9 mouse cellular contexts compared by ENCODE assay signal in genomic region chr11:75869898-75870297, GRCm38 (mm10).
DNase-seq lines count a peak whose midpoint lies in the region; ATAC-seq and TF ChIP-seq lines count a peak whose summit lies in the region.
"Had no signal": no experiment of that assay in that cellular context is flagged by ENCODE, and none has a peak within 500 bp of the region (broad histone marks: within the 10 kb centered on the region; RNA-seq: fewer than 3 reads in every experiment).

No protein-coding gene starts in this region.

- H3K36me3 ChIP-seq in neural tube, embryonic 14.5 days (ENCODE audit: control insufficient read depth, insufficient read depth, low read length), result no peaks in the 10 kb centered on the region
- no peaks in the 10 kb centered on the region for H3K36me3 ChIP-seq in intestine, embryonic 15.5 days

- H3K9me3 ChIP-seq in neural tube, embryonic 14.5 days (ENCODE audit: control insufficient read depth, low read length), result no peaks in the 10 kb centered on the region
- no peaks in the 10 kb centered on the region for H3K9me3 ChIP-seq in intestine, embryonic 15.5 days

- TF ChIP-seq POLR2A in cerebellum, adult 2 months (IDR thresholded peaks at IDR 0.05; ENCODE audit: borderline replicate concordance, insufficient read depth, low read length), result no peak

- H3K27me3 ChIP-seq in cerebellum, adult 2 months (ENCODE audit: control insufficient read depth, insufficient read depth, low read length), result no peaks in the 10 kb centered on the region
- no peaks in the 10 kb centered on the region for H3K27me3 ChIP-seq in neural tube, embryonic 14.5 days (ENCODE audit: control insufficient read depth, insufficient read depth, low read length)
- H3K27me3 ChIP-seq in intestine, embryonic 15.5 days (replicated peaks), result no peaks in the 10 kb centered on the region

- H3K4me2 ChIP-seq in neural tube, embryonic 14.5 days (ENCODE audit: low read depth, low read length), result no peak overlapping the region
- H3K4me2 ChIP-seq in intestine, embryonic 15.5 days (replicated peaks), result no peak overlapping the region

- H3K27ac ChIP-seq in cerebellum, adult 2 months (ENCODE audit: insufficient read depth, low read length), result peak overlapping the region; percentile 92
- H3K27ac ChIP-seq in neural tube, embryonic 14.5 days (ENCODE audit: low read depth, low read length), result peak overlapping the region; percentile 29; the same call in 1 of the 2 replicates
- H3K27ac ChIP-seq in intestine, embryonic 15.5 days, result no peak overlapping the region

- no peak for TF ChIP-seq CTCF in cerebellum, adult 2 months (IDR thresholded peaks at IDR 0.05; ENCODE audit: borderline replicate concordance, insufficient read depth, low read depth, low read length)

- peaks cover 60% of the 10 kb centered on the region for H3K4me1 ChIP-seq in cerebellum, adult 2 months (ENCODE audit: control insufficient read depth, insufficient read depth, low read length)
- H3K4me1 ChIP-seq in neural tube, embryonic 14.5 days (ENCODE audit: control insufficient read depth, insufficient read depth, low read length), result peaks cover 19% of the 10 kb centered on the region
- H3K4me1 ChIP-seq in intestine, embryonic 15.5 days (replicated peaks), result peaks cover 12% of the 10 kb centered on the region

- 18% methylated on average over 5 of the region's 5 CpGs for WGBS in cerebellum, adult 2 months
- WGBS in neural tube, embryonic 14.5 days, result 31% methylated on average over 5 of the region's 5 CpGs
- WGBS in intestine, embryonic 15.5 days, result 74% methylated on average over 5 of the region's 5 CpGs

- no peak overlapping the region for H3K4me3 ChIP-seq in cerebellum, adult 2 months (replicated peaks; ENCODE audit: insufficient read depth, low read depth, low read length)
- no peak overlapping the region for H3K4me3 ChIP-seq in neural tube, embryonic 14.5 days (ENCODE audit: low read depth, low read length)
- H3K4me3 ChIP-seq in intestine, embryonic 15.5 days (replicated peaks), result no peak overlapping the region

- no peak overlapping the region for H3K9ac ChIP-seq in neural tube, embryonic 14.5 days (replicated peaks; ENCODE audit: low read depth, low read length)
- H3K9ac ChIP-seq in intestine, embryonic 15.5 days, result no peak overlapping the region

- DNase-seq in cerebellum, adult 2 months, result peak; percentile 89 to 92
- peak; percentile 84 to 86 for DNase-seq in layer of hippocampus, postnatal 36 days
- no peak for DNase-seq in adrenal gland, postnatal 10 days
- DNase-seq in adrenal gland, adult 2 months, result no peak
- DNase-seq: heart, adult 11 months had no signal

- ATAC-seq in frontal cortex, adult (ENCODE audit: low TSS enrichment), result peak; percentile 80
- ATAC-seq in neural tube, embryonic 14.5 days (ENCODE audit: low read depth), result peak; percentile 67; the same call in 1 of the 2 replicates
- ATAC-seq in granulocyte monocyte progenitor cell, adult 5-6 weeks (replicated peaks; ENCODE audit: poor library complexity, severe bottlenecking), result no peak
- ATAC-seq in intestine, embryonic 15.5 days, result no peak

Comparison
In these comparisons a context has a peak if more than half of its experiments do, and no peak if none do; other contexts are left out.
1. DNase-seq: peak in cerebellum, adult 2 months (2 of 2) and layer of hippocampus, postnatal 36 days (2 of 2); none in adrenal gland, postnatal 10 days (single experiment) and adrenal gland, adult 2 months (single experiment).
2. ATAC-seq: peak in frontal cortex, adult (single experiment) and neural tube, embryonic 14.5 days (single experiment); none in granulocyte monocyte progenitor cell, adult 5-6 weeks (single experiment) and intestine, embryonic 15.5 days (single experiment).